Mouse (Mus musculus) G1E (cell line): ENCODE data around the gene Nck1. TPM values are rescaled to one million over a fixed set of nuclear protein-coding genes. Genes with fewer than 3 reads are reported as not detected.

ENCODE experiments used
- ATAC-seq: 2 replicates; pipeline ENCODE4 v1.8.0; 2016; ENCODE audit warnings: mild to moderate bottlenecking; ENCODE audit not compliant: insufficient number of reproducible peaks, poor library complexity, low FRiP score, severe bottlenecking; ENCODE audit errors: extremely low read depth
- DNase-seq: peaks from one replicate; pipeline ENCODE4 v3.0.0; 2012; ENCODE audit warnings: low spot score
- H3K27me3 ChIP-seq: 2 replicates; pipeline ENCODE4 v1.6.1; 2012; ENCODE audit warnings: mild to moderate bottlenecking, low read length, inconsistent platforms; ENCODE audit not compliant: insufficient read depth
- H3K36me3 ChIP-seq: replicated peaks from 2 replicates; pipeline ENCODE3; 2012; ENCODE audit warnings: mild to moderate bottlenecking, inconsistent platforms
- H3K4me1 ChIP-seq: 2 replicates; pipeline ENCODE4 v1.6.1; 2012; ENCODE audit warnings: low read depth, low read length, inconsistent platforms, mixed read lengths; ENCODE audit not compliant: insufficient read depth
- H3K4me3 ChIP-seq: 2 replicates; pipeline ENCODE4 v1.5.1; 2012; ENCODE audit warnings: low read depth, mild to moderate bottlenecking, inconsistent platforms, low read length, moderate library complexity, mixed read lengths
- H3K9me3 ChIP-seq: replicated peaks from 2 replicates; pipeline ENCODE4 v1.6.1; 2012; ENCODE audit warnings: inconsistent platforms
- CTCF ChIP-seq: IDR thresholded peaks from 2 replicates; pipeline ENCODE4 v1.5.1; 2012; ENCODE audit warnings: low read depth, low read length, inconsistent platforms, mixed read lengths
- GATA1 ChIP-seq: IDR thresholded peaks from 2 replicates; pipeline ENCODE4 v1.6.1; 2012; ENCODE audit warnings: borderline replicate concordance, low read length, inconsistent platforms, mixed read lengths
- GATA2 ChIP-seq: IDR thresholded peaks from 2 replicates; pipeline ENCODE4 v1.6.1; 2012; ENCODE audit warnings: low read depth, low read length, inconsistent platforms, borderline replicate concordance
- POLR2AphosphoS5 ChIP-seq: IDR thresholded peaks from 2 replicates; pipeline ENCODE4 v1.6.1; 2012; ENCODE audit warnings: low read depth, low read length, inconsistent platforms; ENCODE audit not compliant: insufficient replicate concordance
- TAL1 ChIP-seq: conservative IDR thresholded peaks from 2 replicates; pipeline ENCODE4 v1.6.1; 2012; ENCODE audit warnings: low read depth, low read length, inconsistent platforms, mixed read lengths
- polyA plus RNA-seq: library from polyadenylated mRNA; stranded (reverse); fragments of >175 nt; gene quantifications from 2 replicates; pipeline ENCODE4 v1.2.3, GENCODE M21; 2012
- total RNA-seq, 2 experiments: library from RNA; stranded (forward) in 1 of 2; stranded (reverse) in 1 of 2; fragments of 200-1000 nt in 1 of 2; fragments of >200 nt in 1 of 2; fragmentation: Nextera tagmentation in 1 of 2; gene quantifications; 2 replicates each; pipeline ENCODE4 v1.2.3; 2014 to 2017

Gene Nck1
- total and polyA plus RNA-seq, 3 experiments = 3.4 to 64.9 (median 41.2) TPM

DNA sequence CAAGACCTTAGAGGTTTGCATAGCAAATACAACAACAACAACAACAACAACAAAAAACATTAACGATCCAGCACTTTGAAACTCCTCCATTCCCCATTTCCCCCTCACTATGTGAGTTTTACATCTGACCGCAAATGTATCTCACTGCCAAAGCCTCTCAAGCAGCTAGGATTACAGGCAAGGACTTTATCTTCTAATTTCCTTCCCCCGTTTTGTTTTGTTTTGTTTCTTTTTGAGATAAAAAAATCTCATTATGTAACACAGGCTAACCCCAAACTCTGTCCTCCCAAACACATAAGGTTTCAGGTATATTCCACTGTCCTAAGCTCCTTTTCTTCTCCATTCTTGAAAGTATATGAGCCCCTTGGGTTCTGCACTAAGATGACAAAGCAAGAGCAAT is 11.2 kb downstream of the Nck1 start:
- no peak for TF ChIP-seq GATA1
- no peak for TF ChIP-seq TAL1
- TF ChIP-seq POLR2AphosphoS5 = no peak
- no peak for TF ChIP-seq GATA2
- no peak for TF ChIP-seq CTCF
- no peaks in the 10 kb centered on the region for H3K9me3 ChIP-seq
- H3K27me3 ChIP-seq = no peaks in the 10 kb centered on the region
- no peak overlapping the region for H3K4me3 ChIP-seq
- DNase-seq (no peak), ATAC-seq (no peak)
- H3K4me1 ChIP-seq = peaks cover 70% of the 10 kb centered on the region
- H3K36me3 ChIP-seq = peaks cover 3% of the 10 kb centered on the region

DNA sequence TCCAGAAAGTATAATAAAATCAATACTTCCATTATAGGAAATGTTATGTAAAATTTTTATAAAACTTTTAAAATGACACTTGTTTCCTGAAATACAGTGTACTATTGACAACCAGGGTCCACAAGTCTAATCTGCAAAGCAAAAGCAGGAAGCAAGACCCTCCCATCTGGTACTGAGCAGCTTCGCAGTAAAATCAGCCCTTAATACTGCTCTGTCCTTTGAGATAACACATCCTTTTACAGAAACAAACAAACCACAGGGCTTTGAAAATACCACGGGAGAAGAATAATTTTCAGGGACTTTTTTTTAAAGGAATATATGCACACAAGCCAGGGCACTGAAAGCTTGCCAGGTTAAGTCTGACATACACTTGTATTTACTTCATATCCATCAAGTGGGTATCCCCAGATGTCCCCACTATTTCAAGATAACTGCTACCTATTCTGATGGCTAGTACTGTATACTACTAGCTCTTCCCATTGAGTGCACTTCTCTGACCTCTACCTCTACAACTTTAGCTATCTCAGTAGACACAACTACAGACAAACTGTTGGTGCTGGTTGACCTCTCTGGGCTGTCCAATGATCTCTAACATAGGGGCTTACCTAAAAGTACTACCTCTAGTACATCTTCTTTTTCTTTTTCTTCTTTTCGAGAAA is 13.0 kb downstream of the Nck1 start:
- no peak for TF ChIP-seq GATA1
- peak; percentile 51 for TF ChIP-seq TAL1
- Histone ChIP-seq H3K4me1 (peaks cover 69% of the 10 kb centered on the region), H3K4me3 (no peak overlapping the region; the same call in 1 of the 2 replicates), H3K27me3 (no peaks in the 10 kb centered on the region), H3K36me3 (peaks cover 8% of the 10 kb centered on the region), H3K9me3 (no peaks in the 10 kb centered on the region)
- peak; percentile 80 for ATAC-seq
- DNase-seq = peak; percentile 34

DNA sequence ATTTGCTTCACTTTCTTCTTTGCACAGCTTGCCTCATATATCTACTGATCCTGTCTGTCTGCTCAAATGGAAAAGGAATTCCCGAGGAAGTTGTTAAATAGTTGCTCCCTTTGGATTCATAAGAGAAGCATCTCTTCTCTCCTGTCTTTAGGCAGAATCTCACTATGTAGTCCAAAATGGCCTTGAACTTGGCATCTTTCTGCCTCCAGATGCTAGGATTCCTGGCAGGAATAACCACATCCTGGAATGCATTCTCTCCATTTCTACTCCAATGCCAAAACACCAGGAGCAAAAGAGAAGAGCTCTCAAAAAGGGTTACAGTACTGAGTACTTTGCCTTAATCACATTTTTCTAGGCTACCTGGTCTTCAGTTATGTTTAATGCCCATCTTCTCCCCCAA is 14.6 kb downstream of the Nck1 start:
- Histone ChIP-seq H3K9me3 (no peaks in the 10 kb centered on the region), H3K4me1 (peaks cover 60% of the 10 kb centered on the region), H3K4me3 (no peak overlapping the region), H3K36me3 (peaks cover 5% of the 10 kb centered on the region), H3K27me3 (no peaks in the 10 kb centered on the region)
- ATAC-seq (no peak), DNase-seq (no peak)
- no peak for TF ChIP-seq GATA2
- TF ChIP-seq CTCF = no peak
- no peak for TF ChIP-seq POLR2AphosphoS5
- no peak for TF ChIP-seq TAL1
- TF ChIP-seq GATA1 = no peak

DNA sequence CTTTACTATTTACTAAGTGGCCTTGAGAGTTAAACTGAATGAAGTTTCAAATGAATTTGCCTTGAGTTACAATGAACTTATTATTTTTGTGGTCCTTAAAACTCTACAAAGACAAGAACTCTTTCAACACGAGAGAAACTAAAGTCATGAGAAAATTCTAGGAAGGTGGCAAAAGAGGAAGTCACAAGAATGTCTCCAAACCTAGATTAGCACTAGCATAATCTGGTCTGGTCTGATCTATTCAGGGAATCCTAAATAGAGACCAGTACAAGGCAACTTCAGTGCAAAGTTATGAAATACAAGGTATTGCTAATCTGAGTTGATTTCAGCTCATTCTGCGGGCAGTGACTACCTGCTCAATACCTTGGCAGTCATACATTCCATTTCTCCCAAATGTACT is 20.7 kb downstream of the Nck1 start:
- H3K36me3 ChIP-seq = peaks cover 10% of the 10 kb centered on the region
- H3K27me3 ChIP-seq = no peaks in the 10 kb centered on the region
- peak; percentile 23 for DNase-seq
- no peaks in the 10 kb centered on the region for H3K9me3 ChIP-seq
- TF ChIP-seq TAL1 (no peak), GATA1 (no peak), POLR2AphosphoS5 (no peak), GATA2 (no peak), CTCF (no peak)
- H3K4me1 ChIP-seq = peaks cover 52% of the 10 kb centered on the region
- H3K4me3 ChIP-seq = no peak overlapping the region
- peak; percentile 45 for ATAC-seq

DNA sequence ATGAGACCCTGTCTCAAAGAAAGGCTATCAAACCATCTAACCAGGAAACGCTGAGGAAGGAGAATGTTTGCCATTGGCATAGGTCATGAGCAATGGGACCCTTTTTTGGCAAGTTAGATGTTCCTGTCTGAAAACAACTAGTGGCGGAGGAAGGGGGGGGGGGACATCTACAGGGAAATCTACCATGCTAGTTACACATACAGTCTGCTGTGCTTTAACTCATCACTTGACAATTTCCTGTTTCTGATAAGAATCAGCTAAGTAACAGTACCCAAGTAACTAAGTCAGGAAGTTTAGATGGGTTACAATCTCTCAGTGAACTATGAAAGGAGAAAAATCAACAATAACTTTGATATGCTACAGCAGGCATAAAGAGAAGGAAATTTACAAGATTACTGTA is 23.9 kb downstream of the Nck1 start:
- Histone ChIP-seq H3K36me3 (peaks cover 5% of the 10 kb centered on the region), H3K4me3 (no peak overlapping the region), H3K9me3 (no peaks in the 10 kb centered on the region), H3K27me3 (no peaks in the 10 kb centered on the region), H3K4me1 (peaks cover 46% of the 10 kb centered on the region)
- TF ChIP-seq GATA2 = no peak
- TF ChIP-seq POLR2AphosphoS5 = no peak
- TF ChIP-seq TAL1 = no peak
- TF ChIP-seq CTCF = no peak
- no peak for TF ChIP-seq GATA1
- DNase-seq = no peak
- 0 out of 2 replicates have a peak, but pooled peaks have one; percentile 37 for ATAC-seq

DNA sequence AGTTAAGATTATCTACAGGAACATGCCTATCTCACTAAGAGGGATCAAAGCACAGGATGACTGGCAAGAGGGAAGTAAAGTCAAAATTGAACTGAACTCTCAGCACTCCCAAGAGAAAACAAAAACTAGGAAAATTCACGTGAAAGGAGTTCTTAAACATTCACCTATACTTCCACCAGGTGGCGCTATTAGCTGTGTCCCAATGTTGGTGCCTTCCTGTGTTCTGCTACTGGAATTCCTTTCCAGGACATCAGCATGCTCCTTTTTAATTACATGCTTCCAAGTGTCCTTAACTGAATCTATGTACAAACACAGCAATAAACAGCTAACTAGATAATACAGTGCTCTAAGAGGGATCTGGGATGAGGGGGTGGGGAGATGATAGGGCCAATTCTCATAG is 25.3 kb downstream of the Nck1 start:
- TF ChIP-seq POLR2AphosphoS5 (no peak), CTCF (peak; percentile 68; the same call in 1 of the 2 replicates), TAL1 (no peak), GATA1 (no peak), GATA2 (no peak)
- Histone ChIP-seq H3K36me3 (peaks cover 2% of the 10 kb centered on the region), H3K4me1 (peaks cover 36% of the 10 kb centered on the region), H3K9me3 (no peaks in the 10 kb centered on the region), H3K27me3 (no peaks in the 10 kb centered on the region), H3K4me3 (no peak overlapping the region)
- no peak for DNase-seq
- ATAC-seq = peak; percentile 17; the same call in 1 of the 2 replicates

DNA sequence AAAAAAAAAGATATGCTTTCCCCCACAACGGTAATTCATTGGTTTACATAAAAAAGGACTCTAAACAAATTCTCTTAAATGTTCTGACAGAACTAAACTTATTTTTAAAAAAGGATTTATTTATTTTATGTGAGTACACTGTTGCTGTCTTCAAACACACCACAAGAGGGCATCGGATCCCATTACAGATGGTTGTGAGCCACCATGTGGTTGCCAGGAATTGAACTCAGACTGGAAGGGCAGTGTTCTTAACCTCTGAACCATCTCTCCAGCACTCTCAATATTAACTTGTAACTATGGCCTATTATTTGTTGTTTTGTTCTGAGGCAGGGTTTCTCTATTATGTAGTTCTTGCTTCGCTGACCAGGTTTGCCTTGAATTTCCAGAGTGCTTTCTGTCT is 25.9 kb downstream of the Nck1 start:
- Histone ChIP-seq H3K9me3 (no peaks in the 10 kb centered on the region), H3K27me3 (no peaks in the 10 kb centered on the region), H3K4me3 (no peak overlapping the region), H3K4me1 (peaks cover 31% of the 10 kb centered on the region), H3K36me3 (peaks cover 2% of the 10 kb centered on the region)
- ATAC-seq (no peak), DNase-seq (no peak)
- TF ChIP-seq TAL1 (no peak), GATA1 (no peak), GATA2 (no peak), CTCF (no peak), POLR2AphosphoS5 (no peak)
